In the genomic region with DNA sequence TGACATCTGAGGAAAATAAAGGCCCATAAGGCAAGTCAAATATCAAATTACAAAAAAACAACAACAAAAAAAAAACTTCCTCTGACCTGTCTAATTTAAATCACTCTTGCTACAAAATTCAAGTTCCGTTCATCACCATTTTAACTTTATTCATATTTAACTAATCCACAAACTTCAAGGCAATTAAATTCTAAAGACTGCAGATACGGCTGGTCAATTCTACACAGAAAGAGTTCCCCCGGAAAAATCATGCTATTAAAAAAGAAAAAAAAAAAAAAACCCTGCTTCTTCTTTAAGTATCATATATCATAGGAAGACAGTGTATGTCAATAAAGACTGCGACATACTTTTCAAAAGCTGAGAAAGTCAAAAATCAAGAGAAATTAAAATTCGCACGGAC, we compare ENCODE assay signal across 9 mouse cellular contexts. TPM values are rescaled to one million over a fixed set of nuclear protein-coding genes. Genes with fewer than 3 reads are reported as not detected.
DNase-seq lines count a peak whose midpoint lies in the region; ATAC-seq and TF ChIP-seq lines count a peak whose summit lies in the region.
"Had no signal": no experiment of that assay in that cellular context is flagged by ENCODE, and none has a peak within 500 bp of the region (broad histone marks: within the 10 kb centered on the region; RNA-seq: fewer than 3 reads in every experiment).

No protein-coding gene starts in this region.

- WGBS in lung, adult 2 months: 14% methylated on average over 6 of the region's 6 CpGs
- 7% methylated on average over 6 of the region's 6 CpGs for whole genome bisulfite sequencing in embryonic facial prominence, embryonic 15.5 days
- 26% methylated on average over 6 of the region's 6 CpGs for WGBS in limb, embryonic 10.5 days
- WGBS in neural tube, embryonic 15.5 days: 24% methylated on average over 6 of the region's 6 CpGs

- H3K4me1 ChIP-seq in lung, adult 2 months (ENCODE audit: control insufficient read depth, insufficient read depth, low read length): peaks cover 10% of the 10 kb centered on the region
- H3K4me1 ChIP-seq in embryonic facial prominence, embryonic 15.5 days: peaks cover 14% of the 10 kb centered on the region
- H3K4me1 ChIP-seq in limb, embryonic 10.5 days: peaks cover 11% of the 10 kb centered on the region
- H3K4me1 ChIP-seq in neural tube, embryonic 15.5 days: peaks cover 21% of the 10 kb centered on the region

- peak overlapping the region; percentile 94 for H3K9ac ChIP-seq in embryonic facial prominence, embryonic 15.5 days
- peak overlapping the region; percentile 97 for H3K9ac ChIP-seq in neural tube, embryonic 15.5 days (replicated peaks)

- DNase-seq in lung, adult 2 months: no peak
- no peak for DNase-seq in lung, postnatal 10 days
- DNase-seq in limb, embryonic 10.5 days (ENCODE audit: low spot score): no peak
- no peak for DNase-seq in left cerebral cortex, postnatal 4 days
- no peak for DNase-seq in cerebellum, adult 11 months
- DNase-seq: right cerebral cortex, adult 18-20 months had no signal

- TF ChIP-seq CTCF in lung, adult 2 months (IDR thresholded peaks at IDR 0.05; ENCODE audit: insufficient read depth, low read length): no peak

- no peak for TF ChIP-seq POLR2A in lung, adult 2 months (IDR thresholded peaks at IDR 0.05; ENCODE audit: borderline replicate concordance, extremely low read depth, low read depth, low read length)

- peak overlapping the region; percentile 49 for H3K4me2 ChIP-seq in embryonic facial prominence, embryonic 15.5 days (replicated peaks)
- H3K4me2 ChIP-seq in neural tube, embryonic 15.5 days: peak overlapping the region; percentile 66

- intact Hi-C loops in left cerebral cortex, postnatal 4 days (cut with DNase I): no loop called here

- peak overlapping the region; percentile 60 for H3K4me3 ChIP-seq in lung, adult 2 months (replicated peaks; ENCODE audit: extremely low read depth, low read depth, low read length)
- H3K4me3 ChIP-seq in embryonic facial prominence, embryonic 15.5 days (replicated peaks): peak overlapping the region; percentile 100
- H3K4me3 ChIP-seq in limb, embryonic 10.5 days: peak overlapping the region; percentile 96
- peak overlapping the region; percentile 80 for H3K4me3 ChIP-seq in neural tube, embryonic 15.5 days (replicated peaks)

- peaks cover 22% of the 10 kb centered on the region for H3K36me3 ChIP-seq in embryonic facial prominence, embryonic 15.5 days
- peaks cover 48% of the 10 kb centered on the region for H3K36me3 ChIP-seq in limb, embryonic 10.5 days
- peaks cover 24% of the 10 kb centered on the region for H3K36me3 ChIP-seq in neural tube, embryonic 15.5 days

- no peaks in the 10 kb centered on the region for H3K27me3 ChIP-seq in embryonic facial prominence, embryonic 15.5 days
- H3K27me3 ChIP-seq in limb, embryonic 10.5 days (ENCODE audit: low read depth, poor library complexity, severe bottlenecking): no peaks in the 10 kb centered on the region
- no peaks in the 10 kb centered on the region for H3K27me3 ChIP-seq in neural tube, embryonic 15.5 days (replicated peaks)

- ATAC-seq in embryonic facial prominence, embryonic 15.5 days (ENCODE audit: insufficient number of reproducible peaks, low FRiP score, low TSS enrichment, low read depth): no peak
- ATAC-seq in neural tube, embryonic 15.5 days (ENCODE audit: low FRiP score): no peak

- H3K9me3 ChIP-seq in embryonic facial prominence, embryonic 15.5 days (replicated peaks): no peaks in the 10 kb centered on the region
- H3K9me3 ChIP-seq in limb, embryonic 10.5 days (replicated peaks): no peaks in the 10 kb centered on the region
- no peaks in the 10 kb centered on the region for H3K9me3 ChIP-seq in neural tube, embryonic 15.5 days (replicated peaks)

- H3K27ac ChIP-seq in embryonic facial prominence, embryonic 15.5 days (replicated peaks): peak overlapping the region; percentile 99
- peak overlapping the region; percentile 98 for H3K27ac ChIP-seq in limb, embryonic 10.5 days
- peak overlapping the region; percentile 97 for H3K27ac ChIP-seq in neural tube, embryonic 15.5 days (replicated peaks)

RNA-seq across cellular contexts. Expression of a gene that starts 1.0 kb away (rescaled TPM):
- polyA plus RNA-seq in lung, adult 2 months (2012; rRNA removed): 3.9 and 6.2 TPM in 2 replicates
- 34.7 and 41.6 TPM in 2 replicates for polyA plus RNA-seq in embryonic facial prominence, embryonic 15.5 days (2015; fragmentation: Nextera tagmentation; extraction: Ambion mirVana)
- 41.2 and 43.8 TPM in 2 replicates for polyA plus RNA-seq in limb, embryonic 10.5 days (2016; fragmentation: Nextera tagmentation; extraction: Ambion mirVana)
- 29.3 and 31.6 TPM in 2 replicates for polyA plus RNA-seq in neural tube, embryonic 15.5 days (2015; fragmentation: Nextera tagmentation; extraction: Ambion mirVana)
- 10 to 100 TPM; 38.6 to 45.1 TPM for total RNA-seq in left cerebral cortex, postnatal 4 days (2021)

RNA-seq across cellular contexts. Expression of a gene that starts 17.9 kb away (rescaled TPM):
- polyA plus RNA-seq in lung, adult 2 months (2012; rRNA removed): not detected in 2 replicates
- not detected in 2 replicates for polyA plus RNA-seq in embryonic facial prominence, embryonic 15.5 days (2015; fragmentation: Nextera tagmentation; extraction: Ambion mirVana)
- 6.6 TPM in 1 of 2 replicates, not detected in the other for polyA plus RNA-seq in limb, embryonic 10.5 days (2016; fragmentation: Nextera tagmentation; extraction: Ambion mirVana)
- polyA plus RNA-seq in neural tube, embryonic 15.5 days (2015; fragmentation: Nextera tagmentation; extraction: Ambion mirVana): not detected in 2 replicates
- total RNA-seq in left cerebral cortex, postnatal 4 days (2021): not detected
- total RNA-seq: hematopoietic stem cell, adult 5-6 weeks had no signal
